Mouse (Mus musculus): Measurements from ENCODE around the gene Rai1.

GRCm38 (mm10) chr11:60229821-60230220, 125.0 kb downstream of the Rai1 start:
- no peak for TF ChIP-seq CTCF (IDR thresholded peaks at IDR 0.05; ENCODE audit: low read depth)
- no peak for TF ChIP-seq EP300 (optimal IDR thresholded peaks at IDR 0.05)
